Mouse (Mus musculus): Measurements from ENCODE around the gene Kcng3.

The Kcng3 gene

GRCm38 (mm10) chr17:83630787-83631678 lies 662 bp downstream of the Kcng3 start:
- DNase-seq: peak; percentile 19

GRCm38 (mm10) chr17:83613907-83614306 lies 17.8 kb downstream of the Kcng3 start:
- no peak for DNase-seq

GRCm38 (mm10) chr17:83609532-83609931 lies 22.2 kb downstream of the Kcng3 start:
- DNase-seq: no peak

DNA sequence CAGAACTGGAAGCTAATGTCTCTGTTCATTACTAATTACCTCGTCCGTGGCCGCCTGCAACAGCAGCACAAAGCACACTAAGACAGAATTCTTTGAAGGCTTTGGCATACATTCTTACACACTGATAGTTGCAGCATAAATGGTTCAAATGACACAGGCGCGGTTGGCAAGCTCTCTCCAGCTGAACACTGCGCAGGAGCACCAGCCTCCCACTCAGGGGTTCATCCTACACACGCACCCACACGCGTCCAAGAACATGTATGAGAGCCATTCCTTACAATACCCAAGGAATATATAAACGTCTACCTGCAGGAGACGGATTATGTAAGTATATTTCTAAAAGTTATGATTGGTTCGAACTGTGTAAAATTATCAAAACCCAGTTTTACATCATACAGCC lies 30.7 kb downstream of the Kcng3 start:
- no peak for DNase-seq

DNA sequence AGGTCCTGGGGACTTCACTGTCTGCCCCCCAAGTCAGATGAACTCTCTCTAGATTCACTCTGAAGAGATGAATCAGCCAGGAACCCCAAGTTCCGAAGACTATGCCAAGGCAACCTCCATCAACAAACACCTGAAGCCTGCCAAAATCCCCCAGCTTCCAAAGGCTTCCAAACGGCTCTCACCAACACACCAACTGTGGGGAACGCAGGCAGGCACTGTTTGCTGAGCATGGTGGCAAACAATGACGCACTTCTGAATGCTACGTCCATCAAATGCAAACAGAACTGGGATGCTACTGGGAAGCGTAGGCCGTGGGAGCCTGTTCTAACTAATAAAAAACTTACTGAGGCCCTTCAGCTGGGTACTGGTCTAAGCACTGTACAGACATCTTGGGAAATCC lies 35.7 kb downstream of the Kcng3 start:
- no peak for DNase-seq

DNA sequence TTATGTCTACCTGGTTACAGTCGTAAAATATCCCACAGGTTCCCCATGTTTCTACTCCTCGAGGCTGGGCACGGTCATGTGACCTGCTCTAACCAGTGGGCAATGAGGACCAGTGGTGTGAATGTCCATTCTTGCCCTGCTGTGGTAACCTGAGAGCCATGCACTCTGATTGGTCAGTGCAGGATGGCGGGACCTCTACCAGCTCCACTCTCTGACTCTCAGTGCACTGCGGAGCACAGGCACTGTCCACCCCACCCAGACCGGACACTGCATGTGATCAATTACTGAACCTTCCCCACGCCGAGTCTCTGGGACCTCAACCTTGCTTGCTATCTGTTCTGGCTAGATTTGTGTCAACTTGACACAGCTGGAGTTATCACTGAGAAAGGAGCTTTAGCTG lies 37.2 kb downstream of the Kcng3 start:
- DNase-seq: no peak

GRCm38 (mm10) chr17:83593396-83593795 lies 38.3 kb downstream of the Kcng3 start:
- DNase-seq: no peak

DNA sequence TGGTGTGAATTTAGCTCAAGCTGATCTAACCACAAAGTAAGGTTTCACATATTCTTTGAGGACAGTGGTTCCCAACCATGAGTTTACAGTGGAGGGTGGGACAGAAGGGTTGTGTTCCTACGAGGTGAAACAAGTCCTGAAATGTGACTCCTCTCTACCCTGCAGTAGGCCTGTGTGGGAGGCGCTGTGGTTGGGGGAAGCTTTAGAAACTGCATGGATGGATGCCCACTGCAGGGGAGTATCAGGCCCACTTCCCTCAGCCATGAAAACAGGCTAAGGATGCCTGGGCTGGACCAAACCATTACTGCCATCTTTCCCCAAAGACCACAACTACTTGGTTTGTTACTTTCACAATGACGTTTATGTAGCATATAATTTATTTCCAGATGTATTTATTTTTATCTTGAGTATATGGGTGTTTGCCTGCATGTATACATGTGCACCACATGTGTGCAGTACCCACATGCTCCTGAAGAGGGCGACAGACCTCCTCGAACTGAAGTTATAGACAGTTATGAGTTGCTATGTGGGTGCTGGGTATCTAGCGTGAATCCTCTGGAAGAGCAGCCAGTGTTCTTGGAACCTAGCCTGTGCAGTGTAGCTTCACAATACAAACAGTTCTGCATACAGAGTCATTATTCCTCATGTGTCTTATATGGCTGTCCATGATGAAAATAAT lies 42.9 kb downstream of the Kcng3 start:
- no peak for DNase-seq

GRCm38 (mm10) chr17:83587731-83588130 lies 44.0 kb downstream of the Kcng3 start:
- no peak for DNase-seq

- no peak for DNase-seq
These were observed 49.1 kb downstream of the Kcng3 start for GRCm38 (mm10) chr17:83582585-83582984.

DNA sequence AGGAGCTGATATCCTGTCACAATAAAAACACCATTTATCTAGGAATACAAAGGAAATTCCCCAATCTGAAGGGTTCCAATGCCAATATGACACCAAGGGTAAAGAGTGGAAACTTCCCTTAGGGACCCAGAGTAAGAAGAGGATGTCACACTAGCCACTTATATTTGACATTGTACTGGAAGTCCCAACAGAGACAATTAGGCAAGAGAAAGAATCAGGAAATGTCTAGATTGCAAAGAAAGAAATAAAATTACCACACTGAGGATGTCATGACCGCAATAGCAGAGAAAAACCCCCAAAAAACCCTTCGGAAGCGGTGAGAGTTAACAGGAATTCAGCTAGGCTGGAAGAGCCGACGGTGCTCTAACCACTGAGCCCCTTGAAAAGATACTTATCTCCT lies 51.0 kb downstream of the Kcng3 start:
- DNase-seq: no peak

DNA sequence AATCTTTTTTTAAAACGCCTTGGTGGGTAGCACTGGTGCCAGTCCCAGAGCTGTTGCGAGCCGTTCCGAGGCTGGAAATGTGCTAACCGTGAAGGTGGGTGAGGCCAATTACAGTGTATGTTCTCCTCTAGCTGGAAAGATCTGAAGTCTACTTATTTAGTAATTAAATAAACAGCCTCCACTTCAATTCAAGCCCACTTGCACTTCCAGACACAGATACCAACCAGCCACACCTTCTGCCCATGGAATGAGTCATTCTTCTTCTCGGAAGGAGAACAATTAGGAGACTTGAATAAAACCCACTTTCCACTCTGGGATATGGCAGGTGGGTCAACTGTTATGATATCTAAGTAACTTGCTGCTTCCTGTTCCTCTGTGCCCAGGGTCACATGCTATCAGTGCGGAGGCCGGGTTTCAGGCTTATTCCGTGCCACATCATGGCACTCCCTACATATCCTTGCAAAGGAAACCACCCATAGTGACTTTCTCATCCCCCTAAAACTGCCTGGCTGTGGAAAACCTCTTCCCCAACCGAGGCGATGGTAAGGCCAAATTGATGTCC lies 54.8 kb downstream of the Kcng3 start:
- DNase-seq: no peak

DNA sequence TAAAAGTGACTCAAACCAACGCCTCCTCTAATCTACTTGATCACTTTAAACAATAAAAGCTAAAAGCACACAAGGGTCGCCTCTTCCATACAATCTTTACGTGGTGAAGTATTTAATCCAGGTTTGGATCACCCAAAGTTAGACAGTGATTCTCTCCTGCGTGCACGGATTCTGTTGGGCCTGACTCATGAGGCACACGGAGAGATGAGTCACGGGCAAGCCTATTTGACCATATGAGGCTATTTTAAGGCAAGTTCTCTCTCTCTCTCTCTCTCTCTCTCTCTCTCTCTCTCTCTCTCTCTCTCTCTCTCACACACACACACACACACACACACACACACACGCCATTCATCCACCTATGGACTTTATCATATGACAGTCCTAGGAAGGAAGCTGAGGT lies 57.1 kb downstream of the Kcng3 start:
- no peak for DNase-seq

- DNase-seq: no peak
These were observed 58.6 kb downstream of the Kcng3 start for GRCm38 (mm10) chr17:83573128-83573527.

GRCm38 (mm10) chr17:83572366-83572765 lies 59.3 kb downstream of the Kcng3 start:
- peak; percentile 47 for DNase-seq

- DNase-seq: no peak
These were observed 64.3 kb downstream of the Kcng3 start for GRCm38 (mm10) chr17:83567375-83567774.

DNA sequence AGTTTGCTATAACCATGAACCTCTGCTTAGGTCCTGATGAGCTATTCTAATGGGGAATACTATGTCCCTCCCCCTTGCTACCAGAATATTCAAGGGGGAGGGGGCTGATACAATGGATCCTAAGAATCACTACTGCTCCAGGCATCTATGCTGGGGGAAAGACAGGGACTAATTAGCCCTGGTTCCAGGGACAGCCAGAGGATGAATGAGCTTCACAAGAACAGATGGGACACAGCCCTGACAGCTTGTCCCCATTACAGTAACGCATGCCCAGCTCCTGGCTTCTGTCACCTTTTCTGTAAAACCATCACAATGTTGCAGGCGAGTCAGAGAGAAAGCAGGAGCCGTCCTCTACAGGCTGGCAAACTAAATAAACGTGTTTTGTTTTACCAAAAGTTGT lies 66.2 kb downstream of the Kcng3 start:
- DNase-seq: no peak

DNA sequence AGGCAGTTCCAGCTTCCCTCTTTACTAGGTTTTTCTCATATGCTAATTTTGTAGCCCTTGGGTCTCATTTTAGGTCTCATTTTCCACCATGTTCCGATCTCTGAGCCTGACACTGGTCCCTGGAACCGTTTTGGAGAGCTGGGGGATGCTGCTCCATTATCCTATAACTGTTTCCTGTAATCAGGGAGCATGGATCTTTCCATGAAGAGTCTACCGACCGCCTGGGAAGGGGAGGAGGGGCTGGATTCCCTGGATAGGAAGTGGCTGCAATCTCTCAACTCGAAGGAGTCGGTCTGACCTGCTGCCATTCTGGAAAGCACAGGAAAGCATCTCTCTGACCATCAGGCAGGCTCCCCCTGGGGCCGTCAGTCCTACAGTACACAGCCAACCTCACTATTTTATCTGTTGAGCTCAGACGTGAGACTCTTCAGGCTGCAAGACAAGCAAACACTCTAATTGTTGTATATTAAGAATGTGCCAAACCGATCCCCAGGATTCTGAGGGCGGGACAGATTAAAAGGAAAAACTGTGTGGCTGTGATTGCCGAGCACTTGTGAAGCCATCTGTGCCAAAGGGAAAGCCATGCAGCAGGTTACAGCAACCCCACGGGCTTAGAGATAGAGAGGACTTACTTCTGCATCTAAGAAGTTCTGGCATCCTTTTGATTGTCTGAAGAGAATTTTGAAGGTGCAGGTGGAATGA lies 67.4 kb downstream of the Kcng3 start:
- DNase-seq: no peak

- peak; percentile 73 for DNase-seq
These were observed 68.0 kb downstream of the Kcng3 start for GRCm38 (mm10) chr17:83563703-83564111.

GRCm38 (mm10) chr17:83562153-83563010 lies 69.3 kb downstream of the Kcng3 start:
- DNase-seq: no peak

- no peak for DNase-seq
These were observed 72.6 kb downstream of the Kcng3 start for GRCm38 (mm10) chr17:83559081-83559480.

GRCm38 (mm10) chr17:83555836-83556235 lies 75.9 kb downstream of the Kcng3 start:
- DNase-seq: no peak

Data from lung, postnatal 10 days (tissue).